Mouse (Mus musculus) stomach, embryonic 14.5 days (tissue): ENCODE measurements around the gene Pdgfra. TPM values are rescaled to one million over a fixed set of nuclear protein-coding genes. Genes with fewer than 3 reads are reported as not detected.

Source experiments
- ATAC-seq: fragments of 200-750 bp; cut with Nextera tagmentation; 2 replicates; pipeline ENCODE4 v1.8.0; 2017; ENCODE audit warnings: low read depth, moderate TSS enrichment; ENCODE audit not compliant: insufficient number of reproducible peaks, insufficient read depth, low FRiP score
- H3K27ac ChIP-seq: fragments of 300-500 bp; sonication (generic); 2 replicates; pipeline ENCODE4 v1.5.1; 2014; ENCODE audit warnings: mild to moderate bottlenecking, low read length, moderate library complexity, mixed read lengths
- H3K27me3 ChIP-seq: fragments of 300-500 bp; sonication (generic); 2 replicates; pipeline ENCODE4 v1.6.1; 2014; ENCODE audit warnings: low read length, control low read depth, mixed read lengths; ENCODE audit not compliant: control insufficient read depth, insufficient read depth
- H3K36me3 ChIP-seq: fragments of 300-500 bp; sonication (generic); 2 replicates; pipeline ENCODE4 v1.6.1; 2014; ENCODE audit warnings: mild to moderate bottlenecking, control low read depth, low read length, moderate library complexity, mixed read lengths; ENCODE audit not compliant: control insufficient read depth, insufficient read depth
- H3K4me1 ChIP-seq: fragments of 300-500 bp; sonication (generic); 2 replicates; pipeline ENCODE4 v1.6.1; 2014; ENCODE audit warnings: low read length, control low read depth, mixed read lengths; ENCODE audit not compliant: control insufficient read depth, insufficient read depth
- H3K4me2 ChIP-seq: fragments of 300-500 bp; sonication (generic); replicated peaks from 2 replicates; pipeline ENCODE4 v1.6.1; 2014; ENCODE audit warnings: low read depth, low read length, control low read depth
- H3K4me3 ChIP-seq: fragments of 300-500 bp; sonication (generic); 2 replicates; pipeline ENCODE4 v1.5.1; 2014; ENCODE audit warnings: low read depth, low read length, control low read depth
- H3K9ac ChIP-seq: fragments of 300-500 bp; sonication (generic); replicated peaks from 2 replicates; pipeline ENCODE4 v1.6.1; 2014; ENCODE audit warnings: low read depth, mild to moderate bottlenecking, control low read depth, low read length, moderate library complexity, mixed read lengths
- H3K9me3 ChIP-seq: fragments of 300-500 bp; sonication (generic); 2 replicates; pipeline ENCODE4 v1.6.1; 2016; ENCODE audit warnings: low read depth, low read length, control low read depth; ENCODE audit not compliant: control insufficient read depth
- WGBS: fragments of 180-500 bp; shearing (Covaris S2); extraction: QIAGEN DNeasy Blood & Tissue Kit; methylation state at CpG from one replicate; pipeline ENCODE4 v1.1.7; 2014; 5-methylcytosine and 5-hydroxymethylcytosine counted together
- polyA plus RNA-seq: library from polyadenylated mRNA; unstranded; fragments of >200 nt; fragmentation: Nextera tagmentation; extraction: Ambion mirVana; gene quantifications from 2 replicates; pipeline ENCODE4 v1.2.1, GENCODE M21; 2014

Pdgfra gene
- polyA plus RNA-seq, 1 experiment from 2014 or later: 56.3 TPM

DNA sequence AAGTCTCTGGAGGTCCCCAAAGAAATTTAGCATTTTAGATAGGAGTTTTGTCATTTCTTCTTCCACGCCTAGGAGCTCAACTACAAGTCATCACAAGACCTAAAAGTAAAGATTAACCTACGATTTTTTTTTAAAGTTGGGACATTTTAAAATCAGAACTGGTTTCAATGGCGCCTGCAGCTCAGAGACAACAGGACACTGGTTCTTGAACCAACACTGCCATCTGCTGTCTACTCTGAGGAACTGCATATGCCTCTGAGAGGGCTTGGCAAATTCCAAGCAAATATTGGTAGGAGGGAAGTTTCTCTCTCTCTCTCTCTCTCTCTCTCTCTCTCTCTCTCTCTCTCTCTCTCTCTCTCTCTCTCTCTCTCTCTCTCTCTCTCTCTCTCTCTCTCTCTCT is 4.9 kb downstream of the Pdgfra start:
- peaks cover 16% of the 10 kb centered on the region; the same call in 1 of the 2 replicates for H3K4me1 ChIP-seq
- H3K27me3 ChIP-seq: no peaks in the 10 kb centered on the region
- H3K4me3 ChIP-seq: peak overlapping the region; percentile 63
- H3K4me2 ChIP-seq: peak overlapping the region; percentile 88
- no peaks in the 10 kb centered on the region for H3K9me3 ChIP-seq
- WGBS: 0% methylated on average over 3 of the region's 3 CpGs
- peaks cover 10% of the 10 kb centered on the region; the same call in 1 of the 2 replicates for H3K36me3 ChIP-seq
- ATAC-seq: no peak
- peak overlapping the region; percentile 69; the same call in 1 of the 2 replicates for H3K9ac ChIP-seq
- H3K27ac ChIP-seq: peak overlapping the region; percentile 77; the same call in 1 of the 2 replicates

DNA sequence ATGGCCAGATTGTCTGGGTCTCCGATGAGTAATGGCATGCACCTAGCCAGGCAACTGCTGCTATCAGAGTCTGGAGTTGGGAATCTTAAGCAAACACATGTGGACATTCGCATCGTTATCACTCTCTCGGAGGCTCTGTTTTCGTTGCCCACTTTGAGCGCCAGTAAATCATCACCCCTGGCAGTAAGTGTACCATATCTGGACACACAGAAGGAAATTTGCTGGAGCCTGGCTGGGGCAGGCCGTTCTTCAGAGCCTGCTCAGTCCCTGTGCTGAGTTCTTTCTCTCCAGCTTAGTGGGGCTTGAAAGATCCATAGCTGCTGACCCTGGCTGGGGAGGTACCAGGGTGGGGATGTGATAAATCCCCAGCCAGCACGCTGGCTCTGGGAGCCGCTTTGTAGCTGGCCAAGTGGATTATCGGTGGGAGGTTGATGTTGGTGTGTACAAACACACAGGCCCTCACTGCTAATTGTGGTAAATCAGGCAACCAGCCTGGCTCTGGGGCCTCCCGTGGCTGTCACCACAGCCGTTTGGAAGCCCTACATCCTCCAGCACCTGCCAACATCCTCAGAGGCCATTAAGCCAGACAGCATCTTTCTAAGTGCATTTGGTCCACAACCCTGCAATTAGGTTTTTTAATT is 8.6 kb downstream of the Pdgfra start:
- Histone ChIP-seq H3K9me3 (no peaks in the 10 kb centered on the region), H3K4me1 (peaks cover 16% of the 10 kb centered on the region; the same call in 1 of the 2 replicates), H3K27ac (no peak overlapping the region), H3K4me2 (no peak overlapping the region), H3K9ac (no peak overlapping the region), H3K4me3 (no peak overlapping the region), H3K36me3 (peaks cover 37% of the 10 kb centered on the region), H3K27me3 (no peaks in the 10 kb centered on the region)
- no peak for ATAC-seq
- WGBS: 34% methylated on average over 12 of the region's 12 CpGs

DNA sequence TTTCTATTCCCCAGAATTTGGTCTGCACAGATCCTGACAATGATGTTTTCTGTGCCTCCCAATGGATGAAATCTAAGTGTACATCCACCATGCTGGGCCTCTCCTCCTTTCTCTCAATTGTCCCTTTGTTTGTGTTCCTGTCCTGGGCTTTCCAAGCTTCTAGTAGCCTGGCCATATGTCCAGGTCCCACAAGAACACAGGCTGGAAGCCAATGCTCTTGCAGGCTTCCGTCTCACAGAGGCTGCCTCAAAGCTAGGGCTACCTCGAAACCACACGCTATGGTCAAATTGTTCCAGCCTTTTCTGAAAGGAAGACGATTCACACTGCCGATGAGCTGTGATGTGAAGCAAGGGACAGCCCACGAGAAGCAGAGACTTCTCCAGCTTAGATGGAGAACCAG is 9.5 kb downstream of the Pdgfra start:
- no peak overlapping the region for H3K4me3 ChIP-seq
- ATAC-seq: no peak
- H3K27me3 ChIP-seq: no peaks in the 10 kb centered on the region
- H3K9me3 ChIP-seq: no peaks in the 10 kb centered on the region
- no peak overlapping the region for H3K27ac ChIP-seq
- H3K9ac ChIP-seq: no peak overlapping the region
- H3K36me3 ChIP-seq: peaks cover 42% of the 10 kb centered on the region
- no peak overlapping the region for H3K4me2 ChIP-seq
- H3K4me1 ChIP-seq: peaks cover 16% of the 10 kb centered on the region; the same call in 1 of the 2 replicates
- WGBS: 83% methylated on average over 6 of the region's 6 CpGs

DNA sequence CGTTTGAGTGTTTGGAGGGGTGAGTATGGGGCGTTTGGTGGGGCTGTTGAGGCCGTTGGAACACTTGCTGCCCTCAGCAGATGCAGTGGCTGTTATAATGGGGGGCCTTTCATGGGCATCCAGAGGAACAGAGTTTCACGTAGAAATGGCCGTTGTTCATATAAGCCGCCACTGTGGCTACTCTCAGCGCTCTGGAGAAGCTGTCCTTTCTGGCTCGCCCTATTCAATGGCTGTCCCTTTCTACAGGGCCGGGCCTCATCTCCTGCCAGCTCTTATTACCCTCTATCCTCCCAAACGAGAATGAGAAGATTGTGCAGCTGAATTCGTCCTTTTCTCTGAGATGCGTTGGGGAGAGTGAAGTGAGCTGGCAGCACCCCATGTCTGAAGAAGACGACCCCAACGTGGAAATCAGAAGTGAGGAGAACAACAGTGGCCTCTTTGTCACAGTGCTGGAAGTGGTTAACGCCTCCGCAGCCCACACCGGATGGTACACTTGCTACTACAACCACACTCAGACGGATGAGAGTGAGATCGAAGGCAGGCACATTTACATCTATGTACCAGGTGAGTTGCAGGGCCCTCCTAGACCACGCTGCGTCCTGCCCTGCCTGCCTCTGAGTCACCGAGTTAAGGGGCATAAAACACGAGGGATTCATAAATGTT is 11.3 kb downstream of the Pdgfra start:
- no peak overlapping the region for H3K9ac ChIP-seq
- H3K36me3 ChIP-seq: peaks cover 53% of the 10 kb centered on the region
- H3K4me1 ChIP-seq: peaks cover 10% of the 10 kb centered on the region; the same call in 1 of the 2 replicates
- WGBS: 82% methylated on average over 23 of the region's 23 CpGs
- no peak overlapping the region for H3K27ac ChIP-seq
- no peak overlapping the region for H3K4me2 ChIP-seq
- H3K9me3 ChIP-seq: no peaks in the 10 kb centered on the region
- no peaks in the 10 kb centered on the region for H3K27me3 ChIP-seq
- no peak overlapping the region for H3K4me3 ChIP-seq
- ATAC-seq: no peak

DNA sequence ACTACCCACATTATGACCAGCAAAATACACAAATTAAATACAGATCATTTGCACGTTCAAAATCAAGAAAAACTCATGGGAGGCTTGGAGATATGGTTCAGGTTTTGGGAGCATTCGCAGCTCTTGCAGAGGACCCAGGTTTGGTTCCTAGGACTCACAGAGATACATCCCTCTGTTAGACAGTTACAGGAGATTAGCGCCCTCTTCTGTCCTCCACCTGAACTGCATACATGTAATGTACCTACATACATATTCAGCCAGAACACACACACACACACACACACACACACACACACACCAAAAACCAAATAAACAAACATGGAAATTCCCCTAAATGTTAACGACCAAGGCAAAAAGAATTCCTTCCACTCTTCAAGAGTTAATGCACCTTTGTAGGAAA is 12.6 kb downstream of the Pdgfra start:
- H3K4me1 ChIP-seq: peaks cover 7% of the 10 kb centered on the region; the same call in 1 of the 2 replicates
- H3K9ac ChIP-seq: no peak overlapping the region
- H3K4me2 ChIP-seq: no peak overlapping the region
- no peaks in the 10 kb centered on the region for H3K27me3 ChIP-seq
- H3K9me3 ChIP-seq: no peaks in the 10 kb centered on the region
- peaks cover 60% of the 10 kb centered on the region for H3K36me3 ChIP-seq
- no peak overlapping the region for H3K4me3 ChIP-seq
- no peak overlapping the region for H3K27ac ChIP-seq
- 70% methylated on average over 4 of the region's 4 CpGs for WGBS
- no peak for ATAC-seq

DNA sequence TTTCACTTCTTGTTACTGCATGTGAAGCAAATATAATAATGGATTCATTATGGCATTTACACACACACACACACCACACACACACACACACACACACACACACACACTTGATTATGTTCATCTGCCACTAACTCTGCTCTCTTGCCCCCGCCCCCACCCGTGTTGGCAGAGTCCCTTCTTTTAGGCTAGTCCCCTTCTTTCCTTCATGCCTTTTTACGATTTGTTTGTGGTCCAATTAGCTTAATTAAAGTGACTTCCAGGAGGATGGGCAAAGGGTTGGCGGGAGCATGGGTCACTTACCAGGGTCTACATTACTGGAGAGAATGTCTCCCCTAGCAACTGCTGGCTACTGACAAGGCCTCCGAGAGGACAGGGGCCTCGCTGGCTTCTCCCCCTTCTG is 17.7 kb downstream of the Pdgfra start:
- no peaks in the 10 kb centered on the region for H3K9me3 ChIP-seq
- peaks cover 58% of the 10 kb centered on the region for H3K36me3 ChIP-seq
- ATAC-seq: no peak
- no peak overlapping the region for H3K4me2 ChIP-seq
- H3K9ac ChIP-seq: no peak overlapping the region
- H3K4me3 ChIP-seq: no peak overlapping the region
- H3K4me1 ChIP-seq: no peaks in the 10 kb centered on the region
- no peak overlapping the region for H3K27ac ChIP-seq
- 88% methylated on average over 6 of the region's 6 CpGs for WGBS
- H3K27me3 ChIP-seq: no peaks in the 10 kb centered on the region

DNA sequence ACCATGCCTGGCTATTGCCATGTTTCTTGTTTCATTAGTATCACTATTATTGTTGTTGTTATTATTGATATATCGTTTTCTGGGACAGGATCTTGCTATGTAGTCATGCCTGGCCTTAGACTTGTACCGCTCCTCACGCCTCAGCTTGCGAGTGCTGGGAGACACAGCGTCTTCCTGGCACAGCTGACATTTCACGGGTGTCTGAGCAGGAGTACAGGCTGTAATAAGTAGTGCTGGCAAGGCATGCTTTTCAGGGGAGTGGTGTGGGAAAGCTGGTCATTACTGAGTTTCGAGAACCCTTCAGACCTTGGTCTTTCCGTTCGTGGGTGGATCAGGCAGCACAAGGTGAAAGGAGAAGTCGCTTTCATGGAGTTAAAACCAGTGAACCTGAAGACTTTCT is 19.8 kb downstream of the Pdgfra start:
- Histone ChIP-seq H3K9me3 (no peaks in the 10 kb centered on the region), H3K27ac (no peak overlapping the region), H3K4me2 (no peak overlapping the region), H3K36me3 (peaks cover 62% of the 10 kb centered on the region), H3K4me1 (no peaks in the 10 kb centered on the region), H3K27me3 (no peaks in the 10 kb centered on the region), H3K9ac (no peak overlapping the region), H3K4me3 (no peak overlapping the region)
- no peak for ATAC-seq
- 89% methylated on average over 10 of the region's 10 CpGs for WGBS

DNA sequence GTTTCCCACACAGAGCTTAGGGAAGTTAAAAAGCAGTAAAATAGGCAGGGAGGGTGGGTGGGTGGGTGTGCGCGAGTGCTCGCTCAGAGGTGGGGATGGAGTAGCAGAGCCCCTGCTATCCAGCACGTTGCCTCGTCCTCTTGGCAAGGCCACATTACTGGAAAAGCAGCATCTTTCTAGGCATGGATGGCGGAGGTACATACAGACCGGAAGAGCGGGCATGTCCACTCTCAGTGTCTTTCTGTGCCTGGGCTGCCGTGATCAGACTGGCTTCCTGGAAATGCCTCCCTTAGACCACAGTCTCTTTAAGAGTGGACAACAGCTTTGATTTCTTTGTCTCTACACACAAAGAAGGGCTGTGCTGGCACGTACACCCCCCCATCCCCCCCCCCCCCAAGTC is 27.2 kb downstream of the Pdgfra start:
- H3K4me2 ChIP-seq: no peak overlapping the region
- ATAC-seq: no peak
- no peaks in the 10 kb centered on the region for H3K9me3 ChIP-seq
- peaks cover 67% of the 10 kb centered on the region for H3K36me3 ChIP-seq
- H3K27me3 ChIP-seq: no peaks in the 10 kb centered on the region
- H3K4me3 ChIP-seq: no peak overlapping the region
- 87% methylated on average over 10 of the region's 10 CpGs for WGBS
- H3K27ac ChIP-seq: no peak overlapping the region
- H3K4me1 ChIP-seq: no peaks in the 10 kb centered on the region
- H3K9ac ChIP-seq: no peak overlapping the region
